Mouse (Mus musculus): ENCODE results near the gene Dio1.

- TF ChIP-seq CTCF (conservative IDR thresholded peaks at IDR 0.05; ENCODE audit: low read length) (no peak), POU5F1 (IDR thresholded peaks at IDR 0.05; ENCODE audit: borderline replicate concordance, low read length) (no peak), NANOG (IDR thresholded peaks at IDR 0.05; ENCODE audit: borderline replicate concordance, low read length) (no peak)
Observed at GRCm38 (mm10) chr4:107245368-107245767, 61.6 kb downstream of the Dio1 start.
